In the genomic region with DNA sequence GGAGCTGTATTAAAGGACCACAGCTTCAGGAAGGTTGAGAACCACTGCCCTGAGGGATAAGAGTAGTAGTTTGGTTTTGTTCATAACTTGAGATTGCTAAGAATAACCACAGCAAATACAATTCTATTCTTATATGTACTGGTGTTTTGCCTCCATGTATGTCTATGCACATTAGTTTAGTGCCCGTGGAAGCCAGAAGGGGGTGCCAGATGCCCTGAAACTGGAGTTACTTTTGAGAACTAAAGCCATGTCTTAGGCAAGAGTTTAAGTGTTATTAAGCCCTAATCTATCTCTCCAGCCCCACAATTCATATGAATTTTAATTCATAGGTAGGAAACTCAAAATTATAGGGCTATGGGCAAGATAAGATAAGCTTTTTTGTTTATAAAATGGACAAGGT, we compare ENCODE assay signal across 10 mouse cellular contexts. TPM values are rescaled to one million over a fixed set of nuclear protein-coding genes. Genes with fewer than 3 reads are reported as not detected.
A peak's percentile ranks its signal among the peaks of the same experiment; 100 is the strongest.
DNase-seq lines count a peak whose midpoint lies in the region; ATAC-seq and TF ChIP-seq lines count a peak whose summit lies in the region.
"Had no signal": no experiment of that assay in that cellular context is flagged by ENCODE, and none has a peak within 500 bp of the region (broad histone marks: within the 10 kb centered on the region; RNA-seq: fewer than 3 reads in every experiment).

No protein-coding gene starts in this region.

- H3K9me3 ChIP-seq in hindbrain, embryonic 14.5 days (ENCODE audit: control insufficient read depth, low read length) = no peaks in the 10 kb centered on the region
- H3K9me3 ChIP-seq in hindbrain, embryonic 16.5 days (ENCODE audit: control insufficient read depth, low read length) = no peaks in the 10 kb centered on the region
- no peaks in the 10 kb centered on the region for H3K9me3 ChIP-seq in MEL (replicated peaks; ENCODE audit: insufficient read depth, low read length)
- no peaks in the 10 kb centered on the region for H3K9me3 ChIP-seq in liver, postnatal 0 days (ENCODE audit: low read length)
- no peaks in the 10 kb centered on the region for H3K9me3 ChIP-seq in midbrain, embryonic 15.5 days
- H3K9me3 ChIP-seq: midbrain, embryonic 12.5 days had no signal

- H3K27me3 ChIP-seq in hindbrain, embryonic 14.5 days (ENCODE audit: control insufficient read depth, insufficient read depth, low read length) = no peaks in the 10 kb centered on the region
- H3K27me3 ChIP-seq in hindbrain, embryonic 16.5 days (replicated peaks; ENCODE audit: control insufficient read depth, insufficient read depth, low read length) = no peaks in the 10 kb centered on the region
- no peaks in the 10 kb centered on the region for H3K27me3 ChIP-seq in MEL (ENCODE audit: control insufficient read depth in 1 of 2, insufficient read depth in 2 of 2, low read length in 2 of 2)
- no peaks in the 10 kb centered on the region for H3K27me3 ChIP-seq in liver, postnatal 0 days (ENCODE audit: insufficient read depth, low read length)
- H3K27me3 ChIP-seq in midbrain, embryonic 15.5 days (replicated peaks) = no peaks in the 10 kb centered on the region
- H3K27me3 ChIP-seq: midbrain, embryonic 12.5 days had no signal

- no peaks in the 10 kb centered on the region for H3K4me1 ChIP-seq in hindbrain, embryonic 14.5 days (replicated peaks; ENCODE audit: control insufficient read depth, insufficient read depth, low read length)
- no peaks in the 10 kb centered on the region; the same call in 1 of the 2 replicates for H3K4me1 ChIP-seq in hindbrain, embryonic 16.5 days (ENCODE audit: control insufficient read depth, insufficient read depth, low read depth, low read length)
- H3K4me1 ChIP-seq in MEL (ENCODE audit: control insufficient read depth in 1 of 2, insufficient read depth in 2 of 2, low read length in 2 of 2) = 0 out of 4 replicates have a peak, but pooled peaks cover 0 to 1% of the 10 kb centered on the region in 2 experiments
- peaks cover 3% of the 10 kb centered on the region; the same call in 1 of the 2 replicates for H3K4me1 ChIP-seq in liver, postnatal 0 days (ENCODE audit: insufficient read depth)
- peaks cover 2% of the 10 kb centered on the region; the same call in 1 of the 2 replicates for H3K4me1 ChIP-seq in midbrain, embryonic 15.5 days

- 36% methylated on average over 1 of the region's 1 CpGs for WGBS in hindbrain, embryonic 14.5 days
- WGBS in hindbrain, embryonic 16.5 days = 33% methylated on average over 1 of the region's 1 CpGs
- WGBS in liver, postnatal 0 days (ENCODE audit: insufficient replicate concordance) = 9% methylated on average over 1 of the region's 1 CpGs
- 21% methylated on average over 1 of the region's 1 CpGs for WGBS in midbrain, embryonic 15.5 days

- no peak for TF ChIP-seq EP300 in MEL (IDR thresholded peaks at IDR 0.05; ENCODE audit: low read depth in 1 of 2, low read length in 2 of 2)
- no peak for TF ChIP-seq EP300 in liver, postnatal 0 days (IDR thresholded peaks at IDR 0.05; ENCODE audit: low read depth)

- peak; percentile 66 for DNase-seq in hindbrain, embryonic 14.5 days (ENCODE audit: low spot score)
- DNase-seq in MEL (ENCODE audit: low read depth, low spot score) = peak; percentile 77
- DNase-seq in c-Kit-positive CD71-positive TER-119-negative erythroid progenitor cells, embryonic 14.5 days (ENCODE audit: low read depth) = peak; percentile 40
- peak; percentile 61 to 81 for DNase-seq in kidney, adult 8-10 months
- DNase-seq in liver, postnatal 0 days = peak; percentile 75
- DNase-seq in right cerebral cortex, postnatal 14 days = peak; percentile 58

- no peak for ATAC-seq in hindbrain, embryonic 14.5 days (ENCODE audit: low FRiP score)
- no peak for ATAC-seq in hindbrain, embryonic 16.5 days
- no peak for ATAC-seq in liver, postnatal 0 days
- ATAC-seq in midbrain, embryonic 15.5 days (replicated peaks) = no peak

- no peak overlapping the region for H3K4me3 ChIP-seq in hindbrain, embryonic 14.5 days (replicated peaks; ENCODE audit: low read length)
- no peak overlapping the region for H3K4me3 ChIP-seq in hindbrain, embryonic 16.5 days (ENCODE audit: low read length)
- no peak overlapping the region for H3K4me3 ChIP-seq in MEL (ENCODE audit: control insufficient read depth in 1 of 2, insufficient read depth in 1 of 2, low read depth in 2 of 2, low read length in 2 of 2)
- no peak overlapping the region for H3K4me3 ChIP-seq in liver, postnatal 0 days (ENCODE audit: low read depth, low read length)
- no peak overlapping the region for H3K4me3 ChIP-seq in midbrain, embryonic 15.5 days
- H3K4me3 ChIP-seq: erythroblast, embryonic 14.5 days; midbrain, embryonic 12.5 days had no signal

- peak; percentile 65 to 92 (median 76) for TF ChIP-seq CTCF in MEL (IDR thresholded peaks at IDR 0.05 in 2 of 3, conservative IDR thresholded peaks at IDR 0.05 in 1 of 3; ENCODE audit: control insufficient read depth in 1 of 3, insufficient read depth in 1 of 3, low read depth in 2 of 3, low read length in 3 of 3, poor library complexity in 1 of 3, severe bottlenecking in 1 of 3)
- peak; percentile 81 for TF ChIP-seq CTCF in liver, postnatal 0 days (IDR thresholded peaks at IDR 0.05; ENCODE audit: low read depth)

- no peaks in the 10 kb centered on the region for H3K79me2 ChIP-seq in MEL (ENCODE audit: control insufficient read depth, insufficient read depth, low read length, poor library complexity)

- TF ChIP-seq RAD21 in MEL (IDR thresholded peaks at IDR 0.05; ENCODE audit: low read depth, low read length) = peak; percentile 93

- no peaks in the 10 kb centered on the region for H3K36me3 ChIP-seq in hindbrain, embryonic 14.5 days (replicated peaks; ENCODE audit: control insufficient read depth, insufficient read depth)
- H3K36me3 ChIP-seq in hindbrain, embryonic 16.5 days (ENCODE audit: control insufficient read depth, insufficient read depth, low read length) = no peaks in the 10 kb centered on the region
- H3K36me3 ChIP-seq in MEL (ENCODE audit: control insufficient read depth in 1 of 2, insufficient read depth in 2 of 2, low read length in 2 of 2) = peaks cover 0 to 2% of the 10 kb centered on the region in 2 experiments; a peak in 1 of 4 replicates
- no peaks in the 10 kb centered on the region for H3K36me3 ChIP-seq in liver, postnatal 0 days (replicated peaks; ENCODE audit: insufficient read depth, low read length)
- H3K36me3 ChIP-seq in midbrain, embryonic 15.5 days (replicated peaks) = no peaks in the 10 kb centered on the region
- H3K36me3 ChIP-seq: midbrain, embryonic 12.5 days had no signal

- H3K9ac ChIP-seq in hindbrain, embryonic 14.5 days = no peak overlapping the region
- no peak overlapping the region for H3K9ac ChIP-seq in hindbrain, embryonic 16.5 days (ENCODE audit: low read depth, low read length)
- no peak overlapping the region for H3K9ac ChIP-seq in MEL (ENCODE audit: control insufficient read depth, low read depth, low read length, poor library complexity, severe bottlenecking)
- H3K9ac ChIP-seq in liver, postnatal 0 days (replicated peaks) = no peak overlapping the region
- no peak overlapping the region for H3K9ac ChIP-seq in midbrain, embryonic 15.5 days
- H3K9ac ChIP-seq: midbrain, embryonic 12.5 days had no signal

- no peak for TF ChIP-seq POLR2A in MEL (IDR thresholded peaks at IDR 0.05; ENCODE audit: control insufficient read depth in 1 of 2, insufficient read depth in 1 of 2, low read depth in 1 of 2, low read length in 2 of 2, poor library complexity in 1 of 2)

- H3K4me2 ChIP-seq in hindbrain, embryonic 14.5 days (replicated peaks) = no peak overlapping the region
- H3K4me2 ChIP-seq in hindbrain, embryonic 16.5 days (ENCODE audit: low read length) = no peak overlapping the region
- no peak overlapping the region for H3K4me2 ChIP-seq in liver, postnatal 0 days (ENCODE audit: low read depth, low read length)
- no peak overlapping the region for H3K4me2 ChIP-seq in midbrain, embryonic 15.5 days
- H3K4me2 ChIP-seq: midbrain, embryonic 12.5 days had no signal

- H3K27ac ChIP-seq in hindbrain, embryonic 14.5 days = no peak overlapping the region
- no peak overlapping the region for H3K27ac ChIP-seq in hindbrain, embryonic 16.5 days (ENCODE audit: low read depth, low read length)
- H3K27ac ChIP-seq in MEL (ENCODE audit: control insufficient read depth, low read depth, low read length) = no peak overlapping the region
- no peak overlapping the region for H3K27ac ChIP-seq in liver, postnatal 0 days (ENCODE audit: low read depth)
- H3K27ac ChIP-seq in midbrain, embryonic 15.5 days = no peak overlapping the region
- H3K27ac ChIP-seq: midbrain, embryonic 12.5 days had no signal

TF ChIP-seq in MEL, 35 proteins besides CTCF, POLR2A, EP300 and RAD21:
- TF ChIP-seq E2F4 (IDR thresholded peaks at IDR 0.05; ENCODE audit: borderline replicate concordance, low read depth, low read length) = no peak
- TF ChIP-seq ZNF384 (IDR thresholded peaks at IDR 0.05; ENCODE audit: low read depth, low read length) = no peak
- TF ChIP-seq SMC3 (IDR thresholded peaks at IDR 0.05; ENCODE audit: low read depth, low read length) = peak; percentile 90
- no peak for TF ChIP-seq NRF1 (IDR thresholded peaks at IDR 0.05; ENCODE audit: insufficient read depth, low read depth, low read length, poor library complexity, severe bottlenecking)
- TF ChIP-seq POLR2AphosphoS2 (IDR thresholded peaks at IDR 0.05; ENCODE audit: low read length) = no peak
- no peak for TF ChIP-seq POLR2AphosphoS5 (IDR thresholded peaks at IDR 0.05; ENCODE audit: borderline replicate concordance, low read depth, low read length)
- no peak for TF ChIP-seq MYB (IDR thresholded peaks at IDR 0.05; ENCODE audit: low read depth, low read length)
TF ChIP-seq in MEL: peak in this region for 1.

RNA-seq across cellular contexts. Expression of gene Exd1, which starts 5.3 kb away (rescaled TPM):
- polyA plus RNA-seq in hindbrain, embryonic 14.5 days (2014; fragmentation: Nextera tagmentation; extraction: Ambion mirVana) = 0.34 and 1.0 TPM in 2 replicates
- 1.1 and 1.5 TPM in 2 replicates for polyA plus RNA-seq in hindbrain, embryonic 16.5 days (2015; fragmentation: Nextera tagmentation; extraction: Ambion mirVana)
- total RNA-seq in MEL (2012; rRNA removed) = 0.27 and 0.29 TPM in 2 replicates
- polyA plus RNA-seq in MEL (2012; ENCODE audit: insufficient read depth in 1 of 2, insufficient read length in 2 of 2, low read depth in 1 of 2, low replicate concordance in 2 of 2, missing spikeins in 1 of 2) = under 1 TPM in 1 of 2 experiments, not detected in 1; 0.88 TPM
- 0.18 and 0.29 TPM in 2 replicates for polyA plus RNA-seq in liver, postnatal 0 days (2015; fragmentation: Nextera tagmentation; extraction: Ambion mirVana)
- polyA plus RNA-seq in midbrain, embryonic 15.5 days (2015; fragmentation: Nextera tagmentation; extraction: Ambion mirVana) = 0.48 and 0.74 TPM in 2 replicates
- polyA plus RNA-seq: erythroblast, embryonic 14.5 days had no signal

RNA-seq across cellular contexts. Expression of gene Chp1, which starts 5.4 kb away (rescaled TPM):
- 58.5 and 59.1 TPM in 2 replicates for polyA plus RNA-seq in hindbrain, embryonic 14.5 days (2014; fragmentation: Nextera tagmentation; extraction: Ambion mirVana)
- polyA plus RNA-seq in hindbrain, embryonic 16.5 days (2015; fragmentation: Nextera tagmentation; extraction: Ambion mirVana) = 57.1 and 61.6 TPM in 2 replicates
- total RNA-seq in MEL (2012; rRNA removed) = 32.5 and 35.4 TPM in 2 replicates
- 10 to 100 TPM in 1 of 2 experiments, not detected in 1; 74.8 TPM for polyA plus RNA-seq in MEL (2012; ENCODE audit: insufficient read depth in 1 of 2, insufficient read length in 2 of 2, low read depth in 1 of 2, low replicate concordance in 2 of 2, missing spikeins in 1 of 2)
- polyA plus RNA-seq in liver, postnatal 0 days (2015; fragmentation: Nextera tagmentation; extraction: Ambion mirVana) = 146 and 149 TPM in 2 replicates
- 55.6 and 59.4 TPM in 2 replicates for polyA plus RNA-seq in midbrain, embryonic 15.5 days (2015; fragmentation: Nextera tagmentation; extraction: Ambion mirVana)
